Mouse (Mus musculus): Measurements from ENCODE around the gene Abcc8. TPM values are rescaled to one million over a fixed set of nuclear protein-coding genes. Genes with fewer than 3 reads are reported as not detected.
A peak's percentile ranks its signal among the peaks of the same experiment; 100 is the strongest.

Abcc8 gene
- polyA plus RNA-seq, 1 experiment, result 1.1 TPM

DNA sequence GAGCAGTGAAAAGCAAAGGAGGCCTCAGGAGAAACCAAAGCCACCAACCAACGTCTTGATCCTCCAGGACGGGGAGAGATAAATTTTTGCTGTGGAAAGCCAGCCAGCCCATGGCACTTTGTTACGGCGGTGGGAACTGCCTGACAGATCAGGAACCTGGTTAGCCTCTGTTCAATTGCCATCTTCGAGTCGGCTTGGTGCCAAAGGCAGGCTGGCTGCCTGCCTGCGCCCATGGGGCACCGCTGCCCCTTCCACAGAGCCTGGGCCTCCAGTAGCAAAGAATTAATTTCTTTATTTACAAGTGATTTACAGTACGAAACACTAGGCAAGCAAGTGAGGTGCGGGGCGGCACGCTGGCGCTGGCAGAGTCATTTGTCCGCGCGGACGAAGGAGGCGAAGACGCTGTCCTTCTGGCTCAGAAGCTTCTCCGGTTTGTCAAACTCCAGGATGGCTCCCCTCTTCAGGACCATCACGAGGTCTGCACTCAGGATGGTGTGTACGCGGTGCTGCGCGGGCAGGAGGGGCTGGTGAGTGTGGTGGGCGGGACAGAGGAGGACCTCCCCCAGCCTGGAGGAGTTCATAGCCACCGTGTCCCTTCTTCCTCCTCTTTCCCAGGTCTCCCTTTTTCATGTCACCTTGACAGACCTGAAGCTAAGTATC, 75.4 kb downstream of the Abcc8 start:
- Histone ChIP-seq H3K4me1 (ENCODE audit: control insufficient read depth, insufficient read depth, insufficient read length, low read length) (no peaks in the 10 kb centered on the region), H3K4me3 (ENCODE audit: insufficient read depth, low read depth, low read length) (no peak overlapping the region), H3K27ac (replicated peaks; ENCODE audit: low read depth, low read length) (no peak overlapping the region)

DNA sequence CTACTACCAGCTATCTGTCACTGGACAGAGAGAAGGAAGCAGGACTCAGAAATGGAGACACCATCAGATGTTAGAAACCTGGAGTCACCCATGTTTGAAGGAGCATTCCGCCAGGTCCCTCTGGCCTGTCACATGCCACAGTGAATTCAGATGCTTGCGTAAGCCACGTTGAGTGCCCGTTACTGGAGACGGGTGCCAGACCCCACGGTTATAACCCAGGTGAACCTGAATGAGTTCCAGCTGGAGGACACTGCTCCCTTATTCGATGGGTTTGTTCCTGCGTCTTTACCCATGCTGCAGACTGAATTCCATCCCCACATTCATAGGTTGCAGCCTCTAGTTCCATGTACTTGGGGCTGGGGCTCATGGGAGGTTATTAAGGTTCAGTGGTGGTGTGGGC, 76.1 kb downstream of the Abcc8 start:
- Histone ChIP-seq H3K4me1 (ENCODE audit: control insufficient read depth, insufficient read depth, insufficient read length, low read length) (no peaks in the 10 kb centered on the region), H3K27ac (replicated peaks; ENCODE audit: low read depth, low read length) (no peak overlapping the region), H3K4me3 (ENCODE audit: insufficient read depth, low read depth, low read length) (no peak overlapping the region)

- Histone ChIP-seq H3K4me1 (ENCODE audit: control insufficient read depth, insufficient read depth, insufficient read length, low read length) (no peaks in the 10 kb centered on the region), H3K27ac (replicated peaks; ENCODE audit: low read depth, low read length) (no peak overlapping the region), H3K4me3 (ENCODE audit: insufficient read depth, low read depth, low read length) (no peak overlapping the region)
Measured at GRCm38 (mm10) chr7:46103075-46103591, 76.7 kb downstream of the Abcc8 start.

- H3K27ac ChIP-seq (replicated peaks; ENCODE audit: low read depth, low read length), result no peak within 1 kb of the TSS
- no peaks in the 10 kb centered on the region for H3K4me1 ChIP-seq (ENCODE audit: control insufficient read depth, insufficient read depth, insufficient read length, low read length)
- peak within 1 kb of the TSS; percentile 43; the same call in 1 of the 2 replicates for H3K4me3 ChIP-seq (ENCODE audit: insufficient read depth, low read depth, low read length)
Measured at GRCm38 (mm10) chr7:46100563-46100962, 79.3 kb downstream of the Abcc8 start, which contains the start of gene Kcnj11. Gene Kcnj11, minus strand, starts transcription at chr7:46100764.

DNA sequence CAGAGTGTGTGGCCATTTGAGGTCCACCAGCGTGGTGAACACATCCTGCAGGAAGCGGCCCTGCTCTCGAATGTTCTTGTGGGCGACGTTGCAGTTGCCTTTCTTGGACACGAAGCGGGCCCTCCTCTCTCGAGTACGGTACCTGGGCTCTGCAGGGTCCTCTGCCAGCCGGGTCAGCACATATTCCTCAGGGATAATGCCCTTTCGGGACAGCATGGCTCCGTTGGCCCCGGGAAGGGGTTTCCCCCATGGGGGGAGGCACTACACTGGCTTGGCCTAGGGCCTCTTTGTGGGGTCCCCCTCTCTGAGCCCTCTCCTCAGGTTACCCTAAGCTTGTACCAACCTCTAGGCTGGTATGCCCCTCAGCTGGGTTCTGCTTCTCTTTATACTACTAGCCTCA, 80.2 kb downstream of the Abcc8 start:
- Histone ChIP-seq H3K4me1 (ENCODE audit: control insufficient read depth, insufficient read depth, insufficient read length, low read length) (no peaks in the 10 kb centered on the region), H3K27ac (replicated peaks; ENCODE audit: low read depth, low read length) (no peak overlapping the region), H3K4me3 (ENCODE audit: insufficient read depth, low read depth, low read length) (no peak overlapping the region)

- H3K27ac ChIP-seq (replicated peaks; ENCODE audit: low read depth, low read length), result no peak overlapping the region
- H3K4me3 ChIP-seq (ENCODE audit: insufficient read depth, low read depth, low read length), result no peak overlapping the region
- no peaks in the 10 kb centered on the region for H3K4me1 ChIP-seq (ENCODE audit: control insufficient read depth, insufficient read depth, insufficient read length, low read length)
Measured at GRCm38 (mm10) chr7:46098919-46099286, 80.9 kb downstream of the Abcc8 start.

GRCm38 (mm10) chr7:46098221-46098918, 81.5 kb downstream of the Abcc8 start:
- no peak overlapping the region for H3K27ac ChIP-seq (replicated peaks; ENCODE audit: low read depth, low read length)
- H3K4me3 ChIP-seq (ENCODE audit: insufficient read depth, low read depth, low read length), result no peak overlapping the region
- H3K4me1 ChIP-seq (ENCODE audit: control insufficient read depth, insufficient read depth, insufficient read length, low read length), result no peaks in the 10 kb centered on the region

DNA sequence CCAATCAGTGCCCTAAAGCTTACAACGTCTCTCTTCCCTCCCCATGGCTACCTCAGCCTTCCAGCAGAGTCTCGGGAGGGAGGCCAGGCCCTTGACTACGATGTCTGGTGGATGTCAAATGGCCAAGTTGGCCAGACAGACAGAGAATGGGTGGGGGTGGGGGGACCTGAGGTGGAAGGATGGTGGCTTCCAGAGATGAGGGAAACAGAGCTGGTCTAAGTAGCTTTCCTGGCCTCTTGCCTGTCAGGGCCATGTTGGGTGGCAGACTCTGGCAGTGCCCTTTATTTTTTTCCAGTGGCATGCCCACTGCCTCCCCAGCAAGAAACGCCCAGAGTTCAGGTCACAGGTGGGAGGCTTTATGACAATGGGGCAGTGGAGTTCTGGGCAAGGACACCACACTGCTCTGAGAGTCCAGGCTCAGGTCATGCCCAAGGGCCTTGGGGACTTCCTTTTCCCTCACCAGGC, 82.5 kb downstream of the Abcc8 start:
- Histone ChIP-seq H3K4me3 (ENCODE audit: insufficient read depth, low read depth, low read length) (no peak overlapping the region), H3K27ac (replicated peaks; ENCODE audit: low read depth, low read length) (no peak overlapping the region), H3K4me1 (ENCODE audit: control insufficient read depth, insufficient read depth, insufficient read length, low read length) (no peaks in the 10 kb centered on the region)

DNA sequence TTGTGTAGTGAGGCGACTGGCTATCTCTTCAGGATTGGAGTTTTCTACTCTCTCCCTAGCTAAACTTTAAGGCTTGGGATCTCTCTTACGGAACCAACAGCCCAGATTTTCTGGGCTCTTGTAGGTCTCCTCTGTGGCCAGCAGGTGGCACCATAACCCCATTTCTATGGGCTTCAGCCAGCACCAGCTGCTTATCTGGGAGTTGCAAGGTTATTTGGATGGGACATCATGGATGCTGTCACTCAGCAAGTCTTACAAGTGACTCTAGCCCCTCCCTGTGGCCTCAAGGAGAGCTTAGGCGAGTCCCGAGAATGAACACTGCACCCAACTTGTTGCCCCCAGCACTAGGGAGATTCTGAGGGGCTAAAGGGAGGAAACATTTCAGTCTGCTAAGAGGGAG, 83.7 kb downstream of the Abcc8 start:
- H3K27ac ChIP-seq (replicated peaks; ENCODE audit: low read depth, low read length), result no peak overlapping the region
- no peaks in the 10 kb centered on the region for H3K4me1 ChIP-seq (ENCODE audit: control insufficient read depth, insufficient read depth, insufficient read length, low read length)
- no peak overlapping the region for H3K4me3 ChIP-seq (ENCODE audit: insufficient read depth, low read depth, low read length)

DNA sequence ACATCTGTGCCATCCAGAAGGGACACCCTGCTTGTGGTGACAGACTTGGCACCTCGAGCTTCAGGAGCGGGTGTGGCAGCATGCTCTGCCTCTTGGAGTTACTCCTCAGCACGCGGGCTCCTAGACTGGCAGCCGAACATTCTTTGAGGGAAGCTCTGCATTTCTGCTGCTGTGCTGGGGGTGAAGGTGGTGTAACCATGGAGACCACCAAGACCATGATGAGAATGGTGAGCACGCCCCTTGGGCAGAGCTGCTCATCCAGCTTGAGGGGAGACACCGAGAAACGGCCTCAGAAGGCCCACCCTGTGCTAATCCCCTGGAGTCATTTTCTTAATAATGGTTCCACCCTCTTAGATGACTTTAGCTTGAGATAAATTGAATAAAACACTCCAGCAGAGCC, 87.0 kb downstream of the Abcc8 start:
- Histone ChIP-seq H3K27ac (replicated peaks; ENCODE audit: low read depth, low read length) (no peak overlapping the region), H3K4me3 (ENCODE audit: insufficient read depth, low read depth, low read length) (no peak overlapping the region), H3K4me1 (ENCODE audit: control insufficient read depth, insufficient read depth, insufficient read length, low read length) (no peaks in the 10 kb centered on the region)

GRCm38 (mm10) chr7:46088241-46088640, 91.6 kb downstream of the Abcc8 start:
- Histone ChIP-seq H3K4me3 (ENCODE audit: insufficient read depth, low read depth, low read length) (no peak overlapping the region), H3K4me1 (ENCODE audit: control insufficient read depth, insufficient read depth, insufficient read length, low read length) (no peaks in the 10 kb centered on the region), H3K27ac (replicated peaks; ENCODE audit: low read depth, low read length) (no peak overlapping the region)

- no peaks in the 10 kb centered on the region for H3K4me1 ChIP-seq (ENCODE audit: control insufficient read depth, insufficient read depth, insufficient read length, low read length)
- no peak overlapping the region for H3K27ac ChIP-seq (replicated peaks; ENCODE audit: low read depth, low read length)
- no peak overlapping the region for H3K4me3 ChIP-seq (ENCODE audit: insufficient read depth, low read depth, low read length)
Measured at GRCm38 (mm10) chr7:46086378-46086777, 93.5 kb downstream of the Abcc8 start.

GRCm38 (mm10) chr7:46084839-46085513, 94.9 kb downstream of the Abcc8 start:
- Histone ChIP-seq H3K4me1 (ENCODE audit: control insufficient read depth, insufficient read depth, insufficient read length, low read length) (no peaks in the 10 kb centered on the region), H3K27ac (replicated peaks; ENCODE audit: low read depth, low read length) (no peak overlapping the region), H3K4me3 (ENCODE audit: insufficient read depth, low read depth, low read length) (no peak overlapping the region)

- no peak overlapping the region for H3K27ac ChIP-seq (replicated peaks; ENCODE audit: low read depth, low read length)
- H3K4me3 ChIP-seq (ENCODE audit: insufficient read depth, low read depth, low read length), result no peak overlapping the region
- no peaks in the 10 kb centered on the region for H3K4me1 ChIP-seq (ENCODE audit: control insufficient read depth, insufficient read depth, insufficient read length, low read length)
Measured at GRCm38 (mm10) chr7:46084024-46084423, 95.8 kb downstream of the Abcc8 start.

GRCm38 (mm10) chr7:46077675-46078074, 102.2 kb downstream of the Abcc8 start:
- no peaks in the 10 kb centered on the region for H3K4me1 ChIP-seq (ENCODE audit: control insufficient read depth, insufficient read depth, insufficient read length, low read length)
- H3K4me3 ChIP-seq (ENCODE audit: insufficient read depth, low read depth, low read length), result no peak overlapping the region
- no peak overlapping the region for H3K27ac ChIP-seq (replicated peaks; ENCODE audit: low read depth, low read length)
